Mouse (Mus musculus) v-Abl transformed pro-B cells (cell line): ENCODE data around the gene Retreg3.

ENCODE experiments used
- in situ Hi-C, 2 experiments: fragments of 400-800 bp; cut with MboI; formaldehyde crosslinking; loops; one replicate each; pipeline ENCODE4 v1.15.1; 2025; ENCODE audit not compliant: unreplicated experiment in 2 of 2

Retreg3 gene

GRCm38 (mm10) chr11:101061049-101061448 is 58.6 kb downstream of the Retreg3 start:
- in situ Hi-C loops = no loop called here

DNA sequence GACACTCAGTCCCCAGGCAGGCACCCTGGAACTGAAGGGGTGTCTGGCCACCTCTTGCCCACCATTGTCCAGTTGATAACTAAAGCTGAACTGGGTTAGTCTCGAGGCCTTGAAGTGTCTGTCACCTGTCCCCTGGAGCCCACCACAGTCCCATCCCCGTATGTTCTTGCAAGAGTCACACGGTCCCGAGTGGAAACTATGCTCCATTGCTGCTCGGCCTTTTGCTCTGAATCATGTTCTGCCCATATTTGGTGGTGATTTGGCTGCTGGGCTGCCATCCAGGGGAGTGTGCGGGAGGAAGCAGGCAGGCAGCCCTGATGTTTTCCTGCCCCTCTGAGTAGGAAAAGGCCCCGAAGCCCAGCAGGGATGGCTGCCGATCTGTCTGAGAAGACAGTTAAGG is 59.6 kb downstream of the Retreg3 start:
- in situ Hi-C loops = no loop called here

- in situ Hi-C loops = loop anchor here (5.0 kb wide), 2 partner anchors 77 to 167 kb away; no protein-coding TSS in a partner anchor
Measured at GRCm38 (mm10) chr11:101059473-101059872, 60.2 kb downstream of the Retreg3 start.

DNA sequence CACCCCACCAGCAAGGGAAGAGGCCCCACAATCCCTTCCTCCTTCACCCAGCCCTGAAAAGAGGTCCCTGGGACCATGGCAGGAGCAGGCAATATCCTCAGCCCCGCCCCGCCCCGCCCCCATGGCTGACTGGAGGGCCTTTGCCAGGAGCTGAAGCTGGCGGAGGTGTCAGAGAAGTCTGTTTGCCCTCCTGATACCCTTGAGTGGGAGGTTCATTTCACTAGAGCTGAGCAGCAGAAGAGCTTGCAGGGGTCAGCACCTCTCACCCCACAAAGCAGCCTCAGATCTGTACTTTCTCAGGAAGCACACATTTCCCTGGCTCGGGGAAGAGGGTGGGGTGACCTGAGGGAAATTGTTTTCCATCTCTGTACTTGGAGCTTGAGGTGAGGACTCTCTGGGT is 61.0 kb downstream of the Retreg3 start:
- in situ Hi-C loops = loop anchor here (5.0 kb wide), 2 partner anchors 76 to 166 kb away; no protein-coding TSS in a partner anchor

DNA sequence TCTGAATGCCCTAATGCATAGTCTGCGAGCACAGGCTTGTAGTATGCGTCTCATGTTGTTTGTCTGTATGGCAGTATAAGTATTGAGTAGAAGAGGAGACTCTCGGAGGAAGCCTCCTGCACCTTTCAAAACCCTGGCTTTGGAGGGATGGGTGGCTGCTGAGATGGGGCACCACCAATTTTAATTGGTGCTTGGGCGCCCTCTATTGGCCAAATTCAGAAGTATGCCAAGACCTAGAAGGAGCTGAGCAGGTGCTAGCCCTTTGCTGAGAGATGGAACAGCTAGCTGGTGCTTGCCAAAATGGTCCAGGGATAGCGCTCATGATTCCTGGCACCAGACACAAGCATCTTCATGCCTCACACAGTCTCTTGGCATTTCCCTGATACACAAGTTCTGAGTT is 61.8 kb downstream of the Retreg3 start:
- in situ Hi-C loops = loop anchor here (5.0 kb wide), 2 partner anchors 76 to 166 kb away; no protein-coding TSS in a partner anchor

GRCm38 (mm10) chr11:101056885-101057284 is 62.8 kb downstream of the Retreg3 start:
- in situ Hi-C loops = loop anchor here (5.0 kb wide), 2 partner anchors 75 to 165 kb away; no protein-coding TSS in a partner anchor

GRCm38 (mm10) chr11:101055418-101055817 is 64.3 kb downstream of the Retreg3 start:
- in situ Hi-C loops = loop anchor here (5.0 kb wide), 2 partner anchors 73 to 163 kb away; no protein-coding TSS in a partner anchor

GRCm38 (mm10) chr11:101053974-101054373 is 65.7 kb downstream of the Retreg3 start:
- in situ Hi-C loops = no loop called here

DNA sequence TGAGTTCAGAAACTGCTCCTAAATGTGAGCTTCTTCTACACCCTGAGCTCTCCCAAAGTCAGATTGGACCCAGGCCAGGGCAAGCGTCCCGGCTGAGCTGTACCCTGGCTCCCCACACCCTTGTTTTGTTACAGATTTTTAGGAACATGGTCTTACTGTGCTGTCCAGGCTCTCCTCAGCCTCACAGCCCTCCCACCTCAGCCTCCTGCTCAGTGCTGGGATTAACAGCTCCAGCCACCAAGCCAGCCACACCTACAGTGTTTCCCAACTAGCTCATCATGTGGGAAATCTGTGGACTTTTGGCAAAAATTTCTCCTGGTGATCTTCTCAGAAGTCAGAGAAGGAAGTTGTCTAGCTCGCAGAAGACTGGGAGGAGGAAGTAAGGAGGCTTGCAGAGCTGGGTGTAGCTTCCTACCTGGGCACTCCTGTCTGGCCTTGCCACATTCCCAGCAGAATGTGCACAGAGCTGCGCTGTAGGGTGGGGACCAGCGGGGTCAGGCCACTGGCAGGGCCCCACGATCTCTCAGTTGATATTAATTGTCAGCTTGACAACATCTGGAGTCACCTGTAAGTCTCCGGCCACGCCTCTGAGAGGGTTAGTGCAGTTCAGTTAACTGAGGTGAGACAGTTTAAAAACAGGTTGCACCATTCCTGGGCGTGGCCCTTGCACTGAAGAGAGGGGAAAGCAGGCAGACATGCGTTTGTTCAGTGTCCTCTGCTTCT is 66.8 kb downstream of the Retreg3 start:
- in situ Hi-C loops = no loop called here

- in situ Hi-C loops = no loop called here
Measured at GRCm38 (mm10) chr11:101051617-101052016, 68.1 kb downstream of the Retreg3 start.

- in situ Hi-C loops = no loop called here
Measured at GRCm38 (mm10) chr11:101051051-101051493, 68.6 kb downstream of the Retreg3 start.

GRCm38 (mm10) chr11:101050359-101050758 is 69.3 kb downstream of the Retreg3 start:
- in situ Hi-C loops = no loop called here

GRCm38 (mm10) chr11:101047502-101047901 is 72.2 kb downstream of the Retreg3 start:
- in situ Hi-C loops = no loop called here

GRCm38 (mm10) chr11:101046440-101046839 is 73.3 kb downstream of the Retreg3 start:
- in situ Hi-C loops = no loop called here
